Mouse (Mus musculus) gastrocnemius, postnatal 4 days (tissue): ENCODE data around the gene Kazn. TPM values are rescaled to one million over a fixed set of nuclear protein-coding genes. Genes with fewer than 3 reads are reported as not detected.

Source experiments
- DNase-seq, 2 experiments: peaks; one replicate each; pipeline ENCODE4 v3.0.0; 2021 to 2022; ENCODE audit warnings: low spot score in 2 of 2, mixed read lengths in 2 of 2
- total RNA-seq, 2 experiments: library from RNA; stranded (reverse); gene quantifications; 2 replicates each; pipeline ENCODE4 v1.2.3; 2021

Kazn gene
- total RNA-seq, 2 experiments from 2014 or later = 10.1 to 10.5 TPM

DNA sequence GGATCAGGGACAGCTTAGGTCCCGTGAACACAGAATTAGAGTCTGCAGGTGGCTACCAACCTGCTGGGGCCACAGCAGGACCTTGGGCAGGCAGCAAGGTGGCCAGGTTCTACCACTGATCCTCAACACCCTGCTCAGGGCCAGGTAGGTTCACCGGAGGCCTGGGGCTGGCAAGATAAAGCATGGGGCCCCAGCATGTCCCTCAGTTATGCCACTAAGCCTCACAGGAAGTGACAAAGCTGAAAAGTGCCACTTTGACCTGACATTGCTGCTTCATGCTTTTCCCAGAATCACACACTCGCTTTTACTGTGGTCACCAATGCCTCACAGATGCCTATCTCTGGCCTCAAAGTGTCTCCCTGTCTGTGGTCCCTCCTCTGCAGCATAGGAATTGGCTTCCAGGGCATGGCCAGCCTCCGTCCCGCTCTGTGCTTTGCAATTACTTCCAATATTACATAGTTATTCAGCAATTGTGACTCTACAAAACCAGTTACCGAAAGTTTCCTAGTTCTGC lies 111.9 kb downstream of the Kazn start:
- no peak for DNase-seq

DNA sequence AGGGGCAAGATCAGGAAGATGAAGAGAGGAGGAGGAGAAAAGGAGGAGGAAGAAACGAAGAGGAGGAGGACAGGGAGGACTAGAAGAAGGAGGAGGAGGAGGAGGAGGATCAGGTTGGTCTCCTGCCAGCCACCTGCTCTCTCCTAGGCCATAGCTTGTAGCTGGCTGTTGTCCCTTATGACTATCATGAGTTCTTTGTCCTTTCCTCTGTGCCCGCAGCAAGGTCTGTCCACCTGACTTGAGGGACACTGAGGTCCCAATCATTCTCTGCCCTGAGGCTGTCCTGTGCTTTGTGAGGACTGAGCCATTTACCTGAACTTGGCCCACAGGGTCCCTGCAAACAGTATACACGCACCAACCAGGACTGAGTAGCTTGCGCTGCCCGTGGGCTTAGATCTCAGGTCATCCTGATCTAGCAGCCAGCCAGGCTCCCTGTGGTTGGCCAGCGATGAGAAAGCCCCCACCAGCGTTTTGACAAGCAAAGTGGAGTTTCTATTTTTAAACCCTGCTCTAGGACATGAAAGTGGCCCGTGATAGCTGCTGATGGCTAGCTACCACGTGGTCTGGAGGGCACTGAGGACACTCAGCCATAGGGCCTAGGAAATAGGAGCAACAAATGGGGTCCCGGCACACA lies 112.4 kb downstream of the Kazn start:
- no peak for DNase-seq

- DNase-seq = no peak
Observed at GRCm38 (mm10) chr4:142121164-142121563, 118.0 kb downstream of the Kazn start.

GRCm38 (mm10) chr4:142118522-142118921 lies 120.7 kb downstream of the Kazn start:
- no peak for DNase-seq

DNA sequence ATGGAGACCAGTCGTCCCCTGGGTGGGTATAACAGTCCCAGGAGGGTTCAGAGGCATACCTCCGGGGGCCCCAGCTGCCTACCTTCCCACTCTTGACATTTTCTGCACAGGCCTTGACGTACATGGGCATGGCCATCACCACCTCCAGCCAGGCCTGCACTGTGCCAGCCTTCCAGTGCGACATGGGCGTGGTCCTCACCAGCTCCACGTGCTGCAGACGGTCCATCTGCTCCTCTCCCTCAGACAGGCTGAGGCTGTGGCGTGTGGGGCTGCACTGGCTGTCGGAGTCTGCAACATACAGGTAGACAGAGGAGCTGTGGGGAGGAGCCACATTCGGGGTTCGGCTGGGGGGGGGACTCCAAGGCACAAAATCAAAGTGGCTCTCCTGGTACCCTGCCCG lies 121.2 kb downstream of the Kazn start:
- no peak for DNase-seq

DNA sequence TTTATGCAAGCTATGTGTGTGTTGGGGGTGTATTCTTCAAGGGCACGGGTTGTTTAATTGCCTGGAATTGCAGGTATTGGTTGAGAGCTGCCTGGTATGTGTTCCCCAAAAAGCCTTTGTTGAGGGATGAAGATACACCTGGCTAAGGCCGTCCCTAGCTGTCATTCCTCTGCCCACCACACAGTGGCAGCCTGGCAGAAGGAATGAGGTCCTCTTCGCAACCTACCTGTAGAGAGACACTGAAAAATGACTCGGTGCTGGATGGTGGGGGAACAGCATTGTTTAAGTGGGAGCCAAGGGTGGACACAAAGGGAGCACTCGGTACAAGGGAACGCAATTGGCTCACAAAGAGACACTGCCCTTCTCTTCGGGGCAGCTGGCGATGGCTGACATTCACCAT lies 125.9 kb downstream of the Kazn start:
- DNase-seq = no peak

DNA sequence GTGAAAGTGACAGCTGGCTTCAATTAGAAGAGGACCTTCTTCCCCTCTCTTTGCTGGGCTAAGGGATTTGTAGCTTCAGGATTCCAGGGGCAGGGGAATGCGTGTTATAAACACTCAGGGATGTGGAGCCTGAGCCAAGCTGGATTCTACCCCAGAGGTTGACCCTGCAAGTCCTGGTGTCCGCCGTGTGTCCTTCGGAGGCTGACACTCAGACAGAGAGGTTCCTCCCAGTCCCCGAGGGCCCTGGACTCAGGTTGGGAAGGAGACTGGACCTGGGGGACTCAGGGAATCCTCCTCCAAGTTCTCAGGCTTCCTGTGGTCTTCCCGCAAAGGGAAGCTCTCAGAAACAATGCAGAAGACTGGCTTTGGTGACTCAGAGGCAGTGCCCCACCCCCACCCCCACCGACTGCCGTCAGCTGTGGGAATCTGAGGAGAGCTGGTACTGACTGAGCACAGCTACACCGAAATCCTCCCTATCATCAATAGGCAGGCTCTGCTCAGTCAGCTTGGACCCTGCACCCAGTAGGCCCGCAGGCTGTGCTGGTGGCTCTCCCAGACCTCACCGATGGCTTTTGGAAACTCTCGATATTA lies 136.0 kb downstream of the Kazn start:
- DNase-seq = no peak

- peak; percentile 46 to 83 for DNase-seq
Observed at GRCm38 (mm10) chr4:142098303-142098702, 140.9 kb downstream of the Kazn start.

DNA sequence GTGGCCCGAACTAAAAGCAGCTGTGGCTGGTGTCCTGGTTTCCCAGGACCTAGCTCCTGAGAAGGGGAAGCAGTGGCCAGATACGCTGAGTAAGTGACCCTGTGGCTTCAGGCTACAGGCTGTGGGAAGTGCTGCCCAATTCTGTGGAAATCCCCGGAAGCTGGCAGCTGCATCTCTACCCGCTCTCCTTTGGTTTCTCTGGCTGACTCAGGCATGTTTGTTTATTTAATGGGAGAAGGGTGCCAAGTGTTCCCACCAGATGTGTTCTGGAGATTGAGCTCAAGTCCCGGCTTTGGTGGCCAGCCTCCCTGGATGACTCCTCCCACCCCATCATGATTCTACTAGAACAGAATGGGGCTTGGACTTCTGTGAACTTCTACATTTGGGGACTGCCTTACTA lies 141.3 kb downstream of the Kazn start:
- DNase-seq = peak in 1 of 2 experiments; percentile 63

- peak; percentile 72 to 86 for DNase-seq
Observed at GRCm38 (mm10) chr4:142095513-142096241, 143.5 kb downstream of the Kazn start.

DNA sequence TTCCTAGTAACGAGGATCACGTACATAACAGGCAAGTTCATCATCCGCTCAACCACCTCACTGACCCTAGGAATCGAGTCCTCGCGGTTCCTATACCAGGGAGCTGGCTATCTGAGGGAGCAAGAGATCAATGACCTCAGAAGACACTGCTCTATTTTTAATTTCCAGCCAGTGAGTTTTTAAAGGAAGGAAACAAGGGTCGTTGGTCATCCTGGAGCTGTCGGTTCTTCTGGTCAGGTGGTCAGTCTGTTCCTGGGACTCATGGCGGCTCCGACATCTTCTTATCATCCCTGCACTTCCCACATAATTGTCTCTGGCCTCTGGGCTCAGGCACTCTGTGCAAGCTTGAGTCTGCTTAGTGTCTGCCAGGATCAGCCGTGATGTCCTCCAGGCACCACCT lies 144.8 kb downstream of the Kazn start:
- DNase-seq = no peak

DNA sequence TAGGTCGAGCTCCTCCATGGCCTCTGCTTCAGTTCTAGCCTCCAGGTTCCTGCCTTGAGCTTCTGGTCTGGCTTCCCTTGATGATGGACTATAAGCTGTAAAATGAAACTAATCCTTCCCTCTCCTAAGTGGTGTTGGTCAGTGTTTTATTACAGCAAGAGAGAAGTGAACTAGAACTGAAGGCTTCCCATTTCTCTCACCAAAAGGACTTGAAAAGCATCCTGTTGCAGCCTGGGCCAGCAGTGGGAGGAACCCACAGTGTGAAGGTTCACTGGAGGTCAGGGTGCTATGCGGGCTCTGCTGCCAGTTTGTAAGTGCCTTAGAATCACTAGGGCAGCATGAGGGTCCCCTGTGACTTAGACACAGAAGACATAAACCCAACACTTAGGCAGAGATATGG lies 148.1 kb downstream of the Kazn start:
- DNase-seq = no peak

DNA sequence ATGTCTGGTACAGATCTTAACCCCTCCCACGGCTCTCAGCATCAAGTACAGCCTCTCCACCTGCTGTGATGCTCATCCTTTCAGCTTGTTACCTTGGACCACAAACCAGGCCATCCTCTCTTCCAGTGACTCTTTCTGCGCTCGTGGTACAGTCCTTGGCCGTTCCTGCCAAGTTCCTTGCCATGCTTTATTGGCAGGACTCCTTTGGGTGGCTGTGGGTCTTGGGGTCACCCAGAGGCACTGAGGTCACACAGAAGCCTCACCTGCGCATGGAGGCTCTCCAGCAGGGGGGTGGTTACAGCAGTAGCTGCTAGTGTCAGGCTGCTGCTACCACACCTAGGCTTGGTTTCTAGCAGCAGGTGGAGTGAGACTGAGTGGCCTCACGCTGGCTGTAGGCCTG lies 149.2 kb downstream of the Kazn start:
- DNase-seq = no peak

GRCm38 (mm10) chr4:142088836-142089235 lies 150.4 kb downstream of the Kazn start:
- no peak for DNase-seq

DNA sequence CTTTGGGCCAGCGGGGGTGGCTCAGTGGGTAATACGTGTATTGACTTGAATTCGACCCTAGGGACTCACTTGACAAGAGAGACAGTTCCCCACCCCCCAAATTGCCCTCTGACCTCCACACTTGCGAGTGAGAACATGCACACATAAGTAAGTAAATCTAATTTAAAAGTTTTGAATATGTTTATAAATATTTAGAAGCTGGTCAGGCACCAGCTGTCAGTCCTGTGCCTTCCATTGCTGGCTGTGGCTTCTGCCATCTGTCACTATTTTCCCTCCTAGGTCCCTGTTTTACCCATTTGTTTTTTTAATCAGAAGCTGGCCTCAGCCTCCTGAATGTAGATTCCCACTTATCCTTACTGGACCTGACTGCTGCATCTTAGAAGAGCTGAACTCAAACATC lies 150.8 kb downstream of the Kazn start:
- DNase-seq = no peak

- no peak for DNase-seq
Observed at GRCm38 (mm10) chr4:142084936-142085563, 154.2 kb downstream of the Kazn start.

GRCm38 (mm10) chr4:142084131-142084899 lies 154.9 kb downstream of the Kazn start, which contains the start of gene Tmem51:
Tmem51 (minus strand) TSS chr4:142084304.
- DNase-seq = peak; percentile 37 to 55

GRCm38 (mm10) chr4:142083762-142084130 lies 155.5 kb downstream of the Kazn start:
- peak; percentile 60 to 72 for DNase-seq

DNA sequence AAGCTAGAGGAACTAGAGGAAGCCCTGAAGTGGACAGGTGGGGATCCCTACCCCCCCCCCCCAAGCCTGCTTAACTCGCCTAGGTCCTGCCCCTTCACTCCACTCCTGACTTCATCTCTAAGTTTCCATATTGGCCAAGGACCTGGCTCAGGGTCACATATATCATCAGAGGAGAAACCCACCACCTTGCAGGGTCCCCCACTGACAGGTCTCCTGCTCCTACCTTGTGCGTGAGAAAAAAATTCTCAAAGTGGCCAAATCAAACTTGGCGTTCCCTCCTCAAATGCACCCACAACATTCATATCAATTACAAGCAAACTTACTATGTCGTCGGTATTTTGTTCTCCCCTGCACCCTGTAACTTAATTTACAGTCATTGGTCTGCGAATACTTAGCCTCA lies 156.0 kb downstream of the Kazn start:
- no peak for DNase-seq

GRCm38 (mm10) chr4:142082703-142083102 lies 156.5 kb downstream of the Kazn start:
- no peak for DNase-seq
